Mouse (Mus musculus) embryonic facial prominence, embryonic 15.5 days (tissue): ENCODE results near the gene Erg. TPM values are rescaled to one million over a fixed set of nuclear protein-coding genes. Genes with fewer than 3 reads are reported as not detected.

Experiments used
- ATAC-seq: fragments of 200-750 bp; cut with Nextera tagmentation; 2 replicates; pipeline ENCODE4 v1.8.0; 2017; ENCODE audit warnings: low read depth, moderate TSS enrichment; ENCODE audit not compliant: insufficient number of reproducible peaks, low FRiP score, low TSS enrichment
- H3K27ac ChIP-seq: fragments of 300-500 bp; sonication (generic); replicated peaks from 2 replicates; pipeline ENCODE4 v1.5.1; 2015; ENCODE audit warnings: mild to moderate bottlenecking, inconsistent platforms
- H3K27me3 ChIP-seq: fragments of 300-500 bp; sonication (generic); 2 replicates; pipeline ENCODE4 v1.6.1; 2015; ENCODE audit warnings: inconsistent platforms
- H3K36me3 ChIP-seq: fragments of 300-500 bp; sonication (generic); 2 replicates; pipeline ENCODE4 v1.6.1; 2015; ENCODE audit warnings: mild to moderate bottlenecking, inconsistent platforms
- H3K4me1 ChIP-seq: fragments of 300-500 bp; sonication (generic); 2 replicates; pipeline ENCODE4 v1.6.1; 2015; ENCODE audit warnings: inconsistent platforms
- H3K4me2 ChIP-seq: fragments of 300-500 bp; sonication (generic); replicated peaks from 2 replicates; pipeline ENCODE4 v1.6.1; 2015; ENCODE audit warnings: mild to moderate bottlenecking, inconsistent platforms
- H3K4me3 ChIP-seq: fragments of 300-500 bp; sonication (generic); replicated peaks from 2 replicates; pipeline ENCODE4 v1.5.1; 2015; ENCODE audit warnings: mild to moderate bottlenecking, inconsistent platforms
- H3K9ac ChIP-seq: fragments of 300-500 bp; sonication (generic); 2 replicates; pipeline ENCODE4 v1.6.1; 2015; ENCODE audit warnings: inconsistent platforms
- H3K9me3 ChIP-seq: fragments of 300-500 bp; sonication (generic); replicated peaks from 2 replicates; pipeline ENCODE4 v1.6.1; 2016; ENCODE audit warnings: inconsistent platforms
- WGBS: fragments of 180-500 bp; shearing (Covaris S2); methylation state at CpG from one replicate; pipeline ENCODE4 v1.1.7; 2015; 5-methylcytosine and 5-hydroxymethylcytosine counted together
- polyA plus RNA-seq: library from polyadenylated mRNA; unstranded; fragments of >200 nt; fragmentation: Nextera tagmentation; extraction: Ambion mirVana; gene quantifications from 2 replicates; pipeline ENCODE4 v1.2.1, GENCODE M21; 2015

Erg gene
- polyA plus RNA-seq, 1 experiment from 2014 or later, result 17.7 TPM

GRCm38 (mm10) chr16:95421235-95421886, 165.0 kb downstream of the Erg start:
- Histone ChIP-seq H3K4me1 (peaks cover 40% of the 10 kb centered on the region), H3K9ac (no peak overlapping the region), H3K36me3 (no peaks in the 10 kb centered on the region), H3K27ac (peak overlapping the region; percentile 76), H3K4me2 (no peak overlapping the region), H3K9me3 (no peaks in the 10 kb centered on the region), H3K27me3 (no peaks in the 10 kb centered on the region), H3K4me3 (no peak overlapping the region)
- no peak for ATAC-seq
- WGBS, result 47% methylated on average over 7 of the region's 7 CpGs

- no peak overlapping the region for H3K4me3 ChIP-seq
- H3K27ac ChIP-seq, result no peak overlapping the region
- H3K9ac ChIP-seq, result no peak overlapping the region
- 0 out of 2 replicates have a peak, but pooled peaks cover 3% of the 10 kb centered on the region for H3K27me3 ChIP-seq
- no peak for ATAC-seq
- no peaks in the 10 kb centered on the region for H3K9me3 ChIP-seq
- 87% methylated on average over 4 of the region's 4 CpGs for WGBS
- peaks cover 24% of the 10 kb centered on the region for H3K4me1 ChIP-seq
- no peak overlapping the region for H3K4me2 ChIP-seq
- H3K36me3 ChIP-seq, result no peaks in the 10 kb centered on the region
Measured at GRCm38 (mm10) chr16:95415921-95416320, 170.5 kb downstream of the Erg start.

- Histone ChIP-seq H3K9ac (no peak overlapping the region), H3K4me1 (peaks cover 19% of the 10 kb centered on the region)
Measured at GRCm38 (mm10) chr16:95415372-95415771, 171.0 kb downstream of the Erg start.

GRCm38 (mm10) chr16:95413401-95413959, 172.9 kb downstream of the Erg start:
- H3K4me3 ChIP-seq, result no peak overlapping the region
- 0 out of 2 replicates have a peak, but pooled peaks cover 3% of the 10 kb centered on the region for H3K27me3 ChIP-seq
- H3K27ac ChIP-seq, result peak overlapping the region; percentile 28; the same call in 1 of the 2 replicates
- WGBS, result 51% methylated on average over 3 of the region's 3 CpGs
- H3K9ac ChIP-seq, result no peak overlapping the region
- H3K36me3 ChIP-seq, result no peaks in the 10 kb centered on the region
- ATAC-seq, result no peak
- no peak overlapping the region for H3K4me2 ChIP-seq
- H3K4me1 ChIP-seq, result peaks cover 19% of the 10 kb centered on the region
- no peaks in the 10 kb centered on the region for H3K9me3 ChIP-seq

More at GRCm38 (mm10) chr16:95415372-95415771, 171.0 kb downstream of the Erg start:
- Histone ChIP-seq H3K27me3 (0 out of 2 replicates have a peak, but pooled peaks cover 3% of the 10 kb centered on the region), H3K4me3 (no peak overlapping the region), H3K36me3 (no peaks in the 10 kb centered on the region), H3K27ac (no peak overlapping the region), H3K9me3 (no peaks in the 10 kb centered on the region), H3K4me2 (no peak overlapping the region)
- 39% methylated on average over 9 of the region's 9 CpGs for WGBS
- ATAC-seq, result no peak

GRCm38 (mm10) chr16:95408096-95408495, 178.3 kb downstream of the Erg start:
- H3K9ac ChIP-seq, result no peak overlapping the region
- no peak for ATAC-seq
- no peaks in the 10 kb centered on the region for H3K9me3 ChIP-seq
- no peak overlapping the region for H3K4me2 ChIP-seq
- no peak overlapping the region for H3K27ac ChIP-seq
- no peaks in the 10 kb centered on the region for H3K36me3 ChIP-seq
- 0 out of 2 replicates have a peak, but pooled peaks cover 3% of the 10 kb centered on the region for H3K27me3 ChIP-seq
- peaks cover 16% of the 10 kb centered on the region for H3K4me1 ChIP-seq
- 41% methylated on average over 14 of the region's 14 CpGs for WGBS
- no peak overlapping the region for H3K4me3 ChIP-seq

GRCm38 (mm10) chr16:95405496-95405895, 180.9 kb downstream of the Erg start:
- H3K27me3 ChIP-seq, result no peaks in the 10 kb centered on the region
- WGBS, result 65% methylated on average over 3 of the region's 3 CpGs
- no peak overlapping the region for H3K4me3 ChIP-seq
- no peak overlapping the region for H3K4me2 ChIP-seq
- H3K4me1 ChIP-seq, result peaks cover 6% of the 10 kb centered on the region; the same call in 1 of the 2 replicates
- H3K27ac ChIP-seq, result no peak overlapping the region
- H3K36me3 ChIP-seq, result no peaks in the 10 kb centered on the region
- no peak overlapping the region for H3K9ac ChIP-seq
- ATAC-seq, result no peak
- H3K9me3 ChIP-seq, result no peaks in the 10 kb centered on the region

- H3K36me3 ChIP-seq, result no peaks in the 10 kb centered on the region
- no peak overlapping the region for H3K4me2 ChIP-seq
- H3K27me3 ChIP-seq, result no peaks in the 10 kb centered on the region
- H3K9ac ChIP-seq, result no peak overlapping the region
- H3K27ac ChIP-seq, result no peak overlapping the region
- ATAC-seq, result no peak
- H3K4me3 ChIP-seq, result no peak overlapping the region
- no peaks in the 10 kb centered on the region for H3K9me3 ChIP-seq
- peaks cover 6% of the 10 kb centered on the region; the same call in 1 of the 2 replicates for H3K4me1 ChIP-seq
- 89% methylated on average over 5 of the region's 5 CpGs for WGBS
Measured at GRCm38 (mm10) chr16:95403453-95403852, 182.9 kb downstream of the Erg start.

- Histone ChIP-seq H3K9ac (no peak overlapping the region), H3K27ac (no peak overlapping the region), H3K36me3 (no peaks in the 10 kb centered on the region), H3K4me1 (no peaks in the 10 kb centered on the region; the same call in 1 of the 2 replicates), H3K9me3 (no peaks in the 10 kb centered on the region), H3K4me2 (no peak overlapping the region), H3K27me3 (no peaks in the 10 kb centered on the region), H3K4me3 (no peak overlapping the region)
- WGBS, result 67% methylated on average over 9 of the region's 9 CpGs
- no peak for ATAC-seq
Measured at GRCm38 (mm10) chr16:95401869-95402268, 184.5 kb downstream of the Erg start.

GRCm38 (mm10) chr16:95398761-95399343, 187.5 kb downstream of the Erg start:
- H3K4me3 ChIP-seq, result no peak overlapping the region
- WGBS, result 64% methylated on average over 11 of the region's 11 CpGs
- no peaks in the 10 kb centered on the region for H3K9me3 ChIP-seq
- H3K27ac ChIP-seq, result no peak overlapping the region
- no peaks in the 10 kb centered on the region for H3K36me3 ChIP-seq
- no peak overlapping the region for H3K9ac ChIP-seq
- H3K27me3 ChIP-seq, result no peaks in the 10 kb centered on the region
- ATAC-seq, result no peak
- no peaks in the 10 kb centered on the region; the same call in 1 of the 2 replicates for H3K4me1 ChIP-seq
- H3K4me2 ChIP-seq, result no peak overlapping the region

- Histone ChIP-seq H3K36me3 (no peaks in the 10 kb centered on the region), H3K27me3 (no peaks in the 10 kb centered on the region), H3K9me3 (no peaks in the 10 kb centered on the region), H3K4me1 (no peaks in the 10 kb centered on the region), H3K4me3 (no peak overlapping the region), H3K4me2 (no peak overlapping the region), H3K27ac (no peak overlapping the region), H3K9ac (no peak overlapping the region)
- WGBS, result 41% methylated on average over 1 of the region's 1 CpGs
- ATAC-seq, result no peak
Measured at GRCm38 (mm10) chr16:95390787-95391186, 195.6 kb downstream of the Erg start.

- Histone ChIP-seq H3K36me3 (no peaks in the 10 kb centered on the region), H3K4me3 (no peak overlapping the region), H3K9me3 (no peaks in the 10 kb centered on the region), H3K4me1 (no peaks in the 10 kb centered on the region), H3K27ac (no peak overlapping the region), H3K4me2 (no peak overlapping the region), H3K27me3 (no peaks in the 10 kb centered on the region), H3K9ac (no peak overlapping the region)
- WGBS, result 83% methylated on average over 4 of the region's 4 CpGs
- no peak for ATAC-seq
Measured at GRCm38 (mm10) chr16:95388811-95389529, 197.4 kb downstream of the Erg start.
